Mouse (Mus musculus) bone marrow, adult 2 months (tissue): Measurements from ENCODE around the gene Opn1sw.

ENCODE experiments used
- CTCF ChIP-seq: fragments of 200-500 bp; IDR thresholded peaks from 2 replicates; pipeline ENCODE4 v1.5.1; 2011; ENCODE audit warnings: low read length, control low read depth; ENCODE audit not compliant: control insufficient read depth, insufficient read depth
- POLR2A ChIP-seq: fragments of 200-500 bp; IDR thresholded peaks from 2 replicates; pipeline ENCODE4 v1.6.1; 2011; ENCODE audit warnings: low read depth, mild to moderate bottlenecking, control low read depth, low read length, borderline replicate concordance; ENCODE audit not compliant: control insufficient read depth

- TF ChIP-seq POLR2A, result no peak
- no peak for TF ChIP-seq CTCF
Observed at GRCm38 (mm10) chr6:29363129-29363515, 25.1 kb downstream of the Opn1sw start.
